Mouse (Mus musculus) MEL (cell line): ENCODE results near the gene Pole4. TPM values are rescaled to one million over a fixed set of nuclear protein-coding genes. Genes with fewer than 3 reads are reported as not detected.

Experiments used
- DNase-seq: peaks from one replicate; pipeline ENCODE4 v3.0.0; 2011; ENCODE audit warnings: low read depth, low spot score
- H3K27ac ChIP-seq: 2 replicates; pipeline ENCODE4 v1.5.1; 2012; ENCODE audit warnings: low read depth, mild to moderate bottlenecking, control low read depth, low read length, moderate library complexity; ENCODE audit not compliant: control insufficient read depth
- H3K27me3 ChIP-seq, 2 experiments: fragments of 150-350 bp in 1 of 2; sonication (generic) in 1 of 2; 2 replicates each; pipeline ENCODE4 v1.6.1; 2012; ENCODE audit warnings: low read length in 2 of 2, mild to moderate bottlenecking in 2 of 2, improper control_type of control experiment in 1 of 2, moderate library complexity in 1 of 2; ENCODE audit not compliant: insufficient read depth in 2 of 2, control insufficient read depth in 1 of 2
- H3K36me3 ChIP-seq, 2 experiments: 2 replicates each; pipeline ENCODE4 v1.6.1; 2012 to 2014; ENCODE audit warnings: low read length in 2 of 2, improper control_type of control experiment in 1 of 2, inconsistent platforms in 1 of 2, mild to moderate bottlenecking in 1 of 2; ENCODE audit not compliant: insufficient read depth in 2 of 2, control insufficient read depth in 1 of 2
- H3K4me1 ChIP-seq, 2 experiments: fragments of 150-350 bp in 1 of 2; sonication (generic) in 1 of 2; 2 replicates each; pipeline ENCODE4 v1.6.1; 2012; ENCODE audit warnings: low read length in 2 of 2, improper control_type of control experiment in 1 of 2, mild to moderate bottlenecking in 1 of 2; ENCODE audit not compliant: insufficient read depth in 2 of 2, control insufficient read depth in 1 of 2
- H3K4me3 ChIP-seq, 2 experiments: fragments of 150-350 bp in 1 of 2; sonication (generic) in 1 of 2; 2 replicates each; pipeline ENCODE4 v1.5.1; 2012; ENCODE audit warnings: low read depth in 2 of 2, low read length in 2 of 2, mild to moderate bottlenecking in 2 of 2, moderate library complexity in 2 of 2, control low read depth in 1 of 2, improper control_type of control experiment in 1 of 2; ENCODE audit not compliant: control insufficient read depth in 1 of 2, insufficient read depth in 1 of 2
- H3K79me2 ChIP-seq: 2 replicates; pipeline ENCODE4 v1.6.1; 2012; ENCODE audit warnings: mild to moderate bottlenecking, low read length, moderate library complexity; ENCODE audit not compliant: control insufficient read depth, poor library complexity, insufficient read depth
- H3K9ac ChIP-seq: 2 replicates; pipeline ENCODE4 v1.6.1; 2012; ENCODE audit warnings: low read depth, mild to moderate bottlenecking, control low read depth, low read length, moderate library complexity; ENCODE audit not compliant: control insufficient read depth, poor library complexity, severe bottlenecking
- H3K9me3 ChIP-seq: fragments of 150-350 bp; sonication (generic); replicated peaks from 2 replicates; pipeline ENCODE4 v1.6.1; 2012; ENCODE audit warnings: mild to moderate bottlenecking, low read length, improper control_type of control experiment, moderate library complexity; ENCODE audit not compliant: insufficient read depth
- BHLHE40 ChIP-seq: IDR thresholded peaks from 2 replicates; pipeline ENCODE4 v1.6.1; 2012; ENCODE audit warnings: low read depth, mild to moderate bottlenecking, inconsistent platforms, low read length, improper control_type of control experiment, borderline replicate concordance
- CHD1 ChIP-seq: IDR thresholded peaks from 2 replicates; pipeline ENCODE4 v1.6.1; 2012; ENCODE audit warnings: low read depth, mild to moderate bottlenecking, inconsistent platforms, low read length, improper control_type of control experiment
- CHD2 ChIP-seq: IDR thresholded peaks from 2 replicates; pipeline ENCODE4 v1.6.1; 2011; ENCODE audit warnings: low read length, improper control_type of control experiment
- E2F4 ChIP-seq: IDR thresholded peaks from 2 replicates; pipeline ENCODE4 v1.6.1; 2011; ENCODE audit warnings: low read depth, low read length, improper control_type of control experiment, borderline replicate concordance
- ELF1 ChIP-seq: IDR thresholded peaks from 2 replicates; pipeline ENCODE4 v1.6.1; 2014; ENCODE audit warnings: low read depth, mild to moderate bottlenecking, inconsistent platforms, low read length, improper control_type of control experiment, moderate library complexity
- EP300 ChIP-seq, 2 experiments: IDR thresholded peaks; 2 replicates each; pipeline ENCODE4 v1.6.1; 2011; ENCODE audit warnings: improper control_type of control experiment in 2 of 2, low read length in 2 of 2, low read depth in 1 of 2, mild to moderate bottlenecking in 1 of 2
- ETS1 ChIP-seq: IDR thresholded peaks from 2 replicates; pipeline ENCODE4 v1.6.1; 2012; ENCODE audit warnings: low read depth, mild to moderate bottlenecking, inconsistent platforms, low read length, improper control_type of control experiment, moderate library complexity
- GABPA ChIP-seq: IDR thresholded peaks from 2 replicates; pipeline ENCODE4 v1.6.1; 2012; ENCODE audit warnings: low read depth, mild to moderate bottlenecking, inconsistent platforms, low read length, improper control_type of control experiment, moderate library complexity
- GATA1 ChIP-seq: IDR thresholded peaks from 2 replicates; pipeline ENCODE4 v1.6.1; 2011; ENCODE audit warnings: low read depth, low read length, improper control_type of control experiment
- HCFC1 ChIP-seq: IDR thresholded peaks from 2 replicates; pipeline ENCODE4 v1.6.1; 2012; ENCODE audit warnings: low read depth, mild to moderate bottlenecking, inconsistent platforms, low read length, improper control_type of control experiment, moderate library complexity
- KAT2A ChIP-seq: conservative IDR thresholded peaks from 2 replicates; pipeline ENCODE4 v1.6.1; 2012; ENCODE audit warnings: low read depth, low read length, improper control_type of control experiment, inconsistent platforms
- MAFK ChIP-seq: IDR thresholded peaks from 2 replicates; pipeline ENCODE4 v1.6.1; 2011; ENCODE audit warnings: low read depth, mild to moderate bottlenecking, low read length, improper control_type of control experiment, borderline replicate concordance
- MAX ChIP-seq: IDR thresholded peaks from 2 replicates; pipeline ENCODE4 v1.6.1; 2011; ENCODE audit warnings: low read length, improper control_type of control experiment
- MXI1 ChIP-seq: IDR thresholded peaks from 2 replicates; pipeline ENCODE4 v1.6.1; 2011; ENCODE audit warnings: mild to moderate bottlenecking, low read depth, low read length, improper control_type of control experiment
- NELFE ChIP-seq: IDR thresholded peaks from 2 replicates; pipeline ENCODE4 v1.6.1; 2011; ENCODE audit warnings: low read depth, low read length, improper control_type of control experiment
- NRF1 ChIP-seq: IDR thresholded peaks from 2 replicates; pipeline ENCODE4 v1.6.1; 2014; ENCODE audit warnings: low read depth, mild to moderate bottlenecking, inconsistent platforms, low read length, improper control_type of control experiment, moderate library complexity; ENCODE audit not compliant: poor library complexity, insufficient read depth, severe bottlenecking
- POLR2A ChIP-seq, 2 experiments: IDR thresholded peaks; 2 replicates each; pipeline ENCODE4 v1.6.1; 2011 to 2012; ENCODE audit warnings: low read length in 2 of 2, mild to moderate bottlenecking in 2 of 2, control low read depth in 1 of 2, improper control_type of control experiment in 1 of 2, low read depth in 1 of 2, moderate library complexity in 1 of 2; ENCODE audit not compliant: control insufficient read depth in 1 of 2, insufficient read depth in 1 of 2, poor library complexity in 1 of 2
- POLR2AphosphoS2 ChIP-seq: IDR thresholded peaks from 2 replicates; pipeline ENCODE4 v1.6.1; 2011; ENCODE audit warnings: low read length, improper control_type of control experiment
- RAD21 ChIP-seq: IDR thresholded peaks from 2 replicates; pipeline ENCODE4 v1.6.1; 2011; ENCODE audit warnings: mild to moderate bottlenecking, low read depth, low read length, improper control_type of control experiment
- RCOR1 ChIP-seq: IDR thresholded peaks from 2 replicates; pipeline ENCODE4 v1.6.1; 2012; ENCODE audit warnings: low read depth, mild to moderate bottlenecking, inconsistent platforms, low read length, improper control_type of control experiment
- SIN3A ChIP-seq: IDR thresholded peaks from 2 replicates; pipeline ENCODE4 v1.6.1; 2012; ENCODE audit warnings: low read length, improper control_type of control experiment, inconsistent platforms
- SMC3 ChIP-seq: IDR thresholded peaks from 2 replicates; pipeline ENCODE4 v1.6.1; 2011; ENCODE audit warnings: low read depth, low read length, improper control_type of control experiment
- TAL1 ChIP-seq: IDR thresholded peaks from 2 replicates; pipeline ENCODE4 v1.6.1; 2012; ENCODE audit warnings: mild to moderate bottlenecking, inconsistent platforms, low read length, moderate library complexity, mixed read lengths
- UBTF ChIP-seq: IDR thresholded peaks from 2 replicates; pipeline ENCODE4 v1.6.1; 2012; ENCODE audit warnings: low read depth, mild to moderate bottlenecking, inconsistent platforms, low read length, improper control_type of control experiment, moderate library complexity, borderline replicate concordance; ENCODE audit not compliant: insufficient read depth
- USF1 ChIP-seq: IDR thresholded peaks from 2 replicates; pipeline ENCODE4 v1.6.1; 2014; ENCODE audit warnings: low read depth, mild to moderate bottlenecking, inconsistent platforms, low read length, improper control_type of control experiment, moderate library complexity
- USF2 ChIP-seq, 2 experiments: IDR thresholded peaks; 2 replicates each; pipeline ENCODE4 v1.6.1; 2011 to 2012; ENCODE audit warnings: improper control_type of control experiment in 2 of 2, low read length in 2 of 2, borderline replicate concordance in 1 of 2, inconsistent platforms in 1 of 2, low read depth in 1 of 2, mild to moderate bottlenecking in 1 of 2; ENCODE audit not compliant: insufficient read depth in 1 of 2
- ZMIZ1 ChIP-seq: IDR thresholded peaks from 2 replicates; pipeline ENCODE4 v1.6.1; 2012; ENCODE audit warnings: low read depth, mild to moderate bottlenecking, inconsistent platforms, low read length, improper control_type of control experiment, moderate library complexity
- polyA plus RNA-seq, 2 experiments: library from polyadenylated mRNA; stranded (reverse) in 1 of 2; unstranded in 1 of 2; fragments of >175 nt in 1 of 2; fragments of >200 nt in 1 of 2; gene quantifications; 2 replicates each; pipeline versions ENCODE4 v1.2.1 to v1.2.4; 2012; ENCODE audit warnings: low replicate concordance in 2 of 2, low read depth in 1 of 2; ENCODE audit not compliant: insufficient read length in 2 of 2, insufficient read depth in 1 of 2, missing spikeins in 1 of 2
- total RNA-seq: library from RNA; depleted of rRNA; stranded (reverse); fragments of 300-350 nt; gene quantifications from 2 replicates; pipeline ENCODE4 v1.2.3, GENCODE M21; 2012

Gene Pole4
- total and polyA plus RNA-seq, 3 experiments = 67.2 to 76.7 TPM; not detected in 1

- H3K79me2 ChIP-seq = no peaks in the 10 kb centered on the region
- no peak overlapping the region for H3K9ac ChIP-seq
- H3K27me3 ChIP-seq = peaks cover 0 to 2% of the 10 kb centered on the region in 2 experiments; a peak in 1 of 4 replicates
- H3K4me1 ChIP-seq = no peaks in the 10 kb centered on the region
- DNase-seq = no peak
- H3K27ac ChIP-seq = no peak overlapping the region
- TF ChIP-seq ETS1 (no peak), HCFC1 (no peak), KAT2A (no peak), NELFE (no peak), BHLHE40 (no peak), MAX (no peak), TAL1 (no peak), ZMIZ1 (no peak), POLR2AphosphoS2 (no peak), SIN3A (no peak), E2F4 (no peak), GABPA (no peak), POLR2A (IDR thresholded peaks at IDR 0.05; ENCODE audit: control insufficient read depth in 1 of 2, insufficient read depth in 1 of 2, low read depth in 1 of 2, low read length in 2 of 2, poor library complexity in 1 of 2) (no peak), SMC3 (no peak), USF1 (no peak), CHD2 (no peak), EP300 (IDR thresholded peaks at IDR 0.05; ENCODE audit: low read depth in 1 of 2, low read length in 2 of 2) (no peak)
- TF ChIP-seq, all 39 proteins: peak for 0
- H3K9me3 ChIP-seq = no peaks in the 10 kb centered on the region
- no peaks in the 10 kb centered on the region for H3K36me3 ChIP-seq
- no peak overlapping the region for H3K4me3 ChIP-seq
Observed at GRCm38 (mm10) chr6:82603228-82603627, 101.9 kb downstream of the Pole4 start.

GRCm38 (mm10) chr6:82595461-82596090, 109.6 kb downstream of the Pole4 start:
- H3K27ac ChIP-seq = no peak overlapping the region
- H3K36me3 ChIP-seq = no peaks in the 10 kb centered on the region
- H3K4me1 ChIP-seq = no peaks in the 10 kb centered on the region
- H3K9ac ChIP-seq = no peak overlapping the region
- TF ChIP-seq USF2 (IDR thresholded peaks at IDR 0.05; ENCODE audit: borderline replicate concordance in 1 of 2, insufficient read depth in 1 of 2, low read depth in 1 of 2, low read length in 2 of 2) (no peak), POLR2AphosphoS2 (no peak), KAT2A (no peak), ZMIZ1 (no peak), ELF1 (no peak), RCOR1 (no peak), CHD1 (no peak), E2F4 (no peak), MXI1 (no peak), HCFC1 (no peak), POLR2A (IDR thresholded peaks at IDR 0.05; ENCODE audit: control insufficient read depth in 1 of 2, insufficient read depth in 1 of 2, low read depth in 1 of 2, low read length in 2 of 2, poor library complexity in 1 of 2) (no peak), GATA1 (no peak), NRF1 (no peak), MAFK (no peak), USF1 (no peak), UBTF (no peak), RAD21 (no peak), CHD2 (no peak), SIN3A (no peak)
- H3K9me3 ChIP-seq = no peaks in the 10 kb centered on the region
- DNase-seq = no peak
- H3K79me2 ChIP-seq = no peaks in the 10 kb centered on the region
- no peak overlapping the region for H3K4me3 ChIP-seq
- no peaks in the 10 kb centered on the region for H3K27me3 ChIP-seq
